Mouse (Mus musculus) cortical plate, adult 2 months (tissue): ENCODE data around the gene Rgs12.

Experiments used
- CTCF ChIP-seq: fragments of 200-500 bp; IDR thresholded peaks from 2 replicates; pipeline ENCODE4 v1.5.1; 2011; ENCODE audit warnings: mild to moderate bottlenecking, control low read depth, low read length; ENCODE audit not compliant: insufficient read depth; ENCODE audit errors: extremely low read depth
- POLR2A ChIP-seq: fragments of 200-500 bp; IDR thresholded peaks from 2 replicates; pipeline ENCODE4 v1.6.1; 2011; ENCODE audit warnings: mild to moderate bottlenecking, low read length, control low read depth; ENCODE audit not compliant: insufficient read depth; ENCODE audit errors: extremely low read depth

GRCm38 (mm10) chr5:34999281-34999680 lies 50.0 kb downstream of the Rgs12 start:
- TF ChIP-seq CTCF (no peak), POLR2A (no peak)
